Mouse (Mus musculus) lung, adult 10 weeks (tissue): ENCODE measurements around the gene Fam186a. TPM values are rescaled to one million over a fixed set of nuclear protein-coding genes. Genes with fewer than 3 reads are reported as not detected.

Experiments
- polyA plus RNA-seq: library from polyadenylated mRNA; stranded (reverse); fragments of 350-450 nt; fragmentation: Illumina TruSeq; extraction: RNeasy Lipid Tissue Mini Kit (QIAGEN cat#74804); gene quantifications from one replicate; pipeline ENCODE4 v1.2.3, GENCODE M21; 2014; ENCODE audit warnings: low read depth, low replicate concordance; ENCODE audit not compliant: insufficient read depth

The Fam186a gene
- polyA plus RNA-seq: not detected

DNA sequence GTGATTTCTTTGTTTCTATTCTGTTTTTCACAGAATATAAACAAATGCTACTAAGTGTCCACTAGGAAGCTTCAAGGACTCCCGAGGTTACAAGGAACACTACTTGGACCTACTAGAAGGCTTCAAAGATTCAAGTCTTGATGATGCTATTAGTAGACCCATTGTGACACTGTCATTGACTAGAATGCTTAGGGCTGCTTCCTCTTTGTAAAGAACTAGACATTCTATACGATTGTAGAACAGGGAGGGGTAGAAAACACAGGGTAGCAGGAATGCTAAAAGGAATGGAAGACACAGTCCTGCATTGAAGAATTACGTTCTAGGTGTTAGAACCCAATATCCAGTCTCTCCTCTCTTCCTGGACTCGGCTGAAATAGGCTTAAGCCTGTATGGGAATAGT is at the start of gene Fam186a:
TSS of gene Fam186a (minus strand) at position 101 of the 400 bp plus-strand sequence.

DNA sequence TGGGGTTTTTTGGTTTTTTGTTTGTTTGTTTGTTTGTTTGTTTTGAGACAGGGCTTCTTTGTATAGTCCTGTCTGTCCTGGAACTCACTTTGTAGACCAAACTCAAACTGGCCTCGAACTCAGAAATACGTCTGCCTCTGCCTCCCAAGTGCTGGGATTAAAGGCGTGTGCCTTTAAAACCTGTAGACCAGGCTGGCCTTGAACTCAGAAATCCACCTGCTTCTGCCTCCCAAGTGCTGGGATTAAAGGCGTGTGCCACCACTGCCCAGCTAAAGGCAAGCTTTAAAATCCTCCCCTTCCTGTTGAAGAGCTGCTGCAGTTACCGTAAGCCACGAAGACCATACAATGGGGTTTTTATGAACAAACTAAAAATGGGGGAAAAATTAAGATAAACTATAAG is 2.9 kb upstream of the Fam186a start, which contains the start of gene Larp4:
TSS of gene Larp4 (plus strand) at position 301 of the 400 bp plus-strand sequence.

GRCm38 (mm10) chr15:99875334-99875869 is 91.5 kb downstream of the Fam186a start, which contains the start of gene Lima1:
Gene Lima1 (minus strand): TSS chr15:99875456.

Other genes starting within 250 kb of the Fam186a start
- gene Gpd1, start 249.5 kb downstream of the Fam186a start, polyA plus RNA-seq: 25.2 TPM
- gene Cox14, start 241.4 kb downstream of the Fam186a start, polyA plus RNA-seq: 132 TPM
- gene Cers5, start 194.2 kb downstream of the Fam186a start, polyA plus RNA-seq: 42.5 TPM
- gene Lima1, start 91.6 kb downstream of the Fam186a start, polyA plus RNA-seq: 24.5 TPM
- 9.9 TPM for gene Larp4, start 3.0 kb upstream of the Fam186a start, polyA plus RNA-seq
- gene Dip2b, start 71.6 kb upstream of the Fam186a start, polyA plus RNA-seq: 4.1 TPM